Mouse (Mus musculus) T-helper 17 cell (primary cell): ENCODE results near the gene Spata21.

ENCODE experiments used
- in situ Hi-C, 2 experiments: fragments of 300-600 bp; cut with MboI, MseI; formaldehyde crosslinking; loops; 1 replicate in 1 of 2; 2 replicates in 1 of 2; pipeline ENCODE4 v1.15.1; 2025; ENCODE audit warnings: high pct_unique_total_duplicates in 2 of 2

Gene Spata21

DNA sequence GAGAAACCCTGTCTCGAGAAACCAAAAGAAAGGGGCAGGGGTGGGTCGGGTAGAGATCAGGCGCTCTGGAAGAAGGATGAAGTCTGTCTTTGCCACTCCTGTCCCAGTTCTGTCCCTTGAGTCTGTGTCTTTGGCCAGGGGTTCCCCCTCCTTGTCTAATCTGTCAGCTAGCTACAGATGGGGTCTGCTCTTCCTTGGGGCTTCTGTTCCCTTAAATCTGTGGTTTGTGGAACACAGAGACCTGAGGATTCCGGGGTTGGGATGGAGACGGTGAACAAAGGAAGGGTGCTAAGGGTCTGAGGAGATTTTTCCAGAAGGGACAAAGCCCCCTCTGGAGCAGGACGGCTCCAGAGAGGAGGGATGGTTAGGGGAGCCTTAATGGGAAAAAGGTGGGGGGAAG is at the start of gene Spata21:
Spata21 (plus strand) TSS at position 301 of the 400 bp plus-strand sequence.
- in situ Hi-C loops = no loop called here

DNA sequence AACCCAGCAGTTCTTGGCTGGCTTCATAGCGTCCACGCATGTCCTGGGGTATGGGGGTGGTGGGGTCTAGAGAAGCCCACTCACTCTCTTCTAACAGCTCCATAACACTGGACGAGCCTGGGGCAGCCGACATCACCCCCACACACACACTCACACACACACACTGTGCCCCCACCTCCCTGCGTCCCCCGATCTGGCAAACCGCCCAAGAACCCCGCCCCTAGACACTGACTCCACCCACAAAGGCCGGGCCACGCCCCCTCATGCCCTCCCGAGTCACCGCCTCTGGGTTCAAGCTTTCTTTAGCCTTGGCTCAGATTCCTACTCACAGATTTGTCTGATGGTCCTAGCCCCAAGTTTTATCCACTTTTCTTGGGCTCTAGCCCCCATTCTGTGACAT is 47.0 kb upstream of the Spata21 start:
- in situ Hi-C loops = no loop called here

DNA sequence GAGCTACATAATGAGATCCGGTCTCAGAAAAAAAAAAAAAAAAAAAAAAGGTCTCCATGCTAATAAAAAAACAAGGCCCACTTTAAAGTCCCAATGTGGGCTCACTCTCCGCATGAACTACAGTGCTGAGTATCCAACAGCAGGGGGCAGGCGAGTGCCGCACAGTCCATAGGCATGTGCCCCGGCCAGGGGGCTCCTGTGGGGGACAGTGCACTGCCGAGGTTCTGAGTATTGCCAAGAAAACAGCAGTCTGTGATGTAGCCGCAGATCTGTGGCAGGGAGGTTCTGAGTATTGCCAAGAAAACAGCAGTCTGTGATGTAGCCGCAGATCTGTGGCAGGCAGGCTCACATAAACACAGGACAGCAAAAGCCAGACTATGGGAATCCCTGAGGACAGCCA is 43.3 kb upstream of the Spata21 start:
- in situ Hi-C loops = no loop called here

DNA sequence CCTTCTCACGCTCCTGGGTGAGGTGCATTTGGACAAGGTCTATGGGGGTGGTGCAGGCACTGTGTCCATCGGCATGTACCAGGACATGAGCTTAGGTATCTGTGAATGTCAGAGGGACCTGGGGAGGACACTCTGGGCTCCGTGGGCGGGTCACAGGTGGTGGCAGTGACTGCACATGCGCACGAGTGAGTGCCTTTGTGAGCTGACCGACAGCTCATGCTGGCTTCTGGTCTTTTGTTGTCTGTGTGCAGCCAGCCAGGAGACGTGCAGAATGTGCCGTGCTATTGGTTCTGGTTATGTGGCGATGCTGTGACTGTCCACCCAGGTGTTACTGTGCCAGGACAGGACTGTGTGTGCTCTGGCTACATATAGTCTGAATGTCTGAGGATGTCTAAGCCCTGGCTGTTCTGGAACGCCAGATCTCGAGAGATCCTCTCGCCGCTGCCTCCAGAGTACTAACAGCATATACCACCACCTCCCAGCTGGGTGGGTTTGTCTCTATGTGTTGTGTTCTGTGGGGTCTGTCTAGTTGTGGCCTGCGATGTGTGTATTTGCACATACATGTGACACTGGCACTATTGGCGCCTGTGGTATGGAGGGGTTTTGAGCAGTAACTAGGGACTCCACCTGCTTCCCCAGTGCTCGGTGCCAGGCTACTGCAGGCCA is 39.2 kb upstream of the Spata21 start:
- in situ Hi-C loops = no loop called here

DNA sequence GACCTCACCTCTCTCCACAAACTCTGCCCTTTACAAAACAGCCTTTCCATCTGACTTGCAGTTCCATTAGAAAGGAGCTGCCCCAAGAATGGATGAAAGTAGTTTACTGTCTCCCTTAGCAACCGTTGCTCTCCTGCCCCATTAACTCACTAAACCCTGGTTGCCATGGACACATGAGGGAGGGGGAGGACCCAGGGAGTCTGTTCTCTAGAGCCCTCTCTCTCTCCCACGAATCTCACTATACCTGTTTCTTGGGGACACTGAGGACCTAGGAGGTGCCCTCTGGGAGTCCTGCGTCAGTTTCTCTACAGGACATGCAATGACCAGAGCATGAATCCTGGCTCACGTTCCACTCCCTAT is 38.7 kb upstream of the Spata21 start:
- in situ Hi-C loops = no loop called here

DNA sequence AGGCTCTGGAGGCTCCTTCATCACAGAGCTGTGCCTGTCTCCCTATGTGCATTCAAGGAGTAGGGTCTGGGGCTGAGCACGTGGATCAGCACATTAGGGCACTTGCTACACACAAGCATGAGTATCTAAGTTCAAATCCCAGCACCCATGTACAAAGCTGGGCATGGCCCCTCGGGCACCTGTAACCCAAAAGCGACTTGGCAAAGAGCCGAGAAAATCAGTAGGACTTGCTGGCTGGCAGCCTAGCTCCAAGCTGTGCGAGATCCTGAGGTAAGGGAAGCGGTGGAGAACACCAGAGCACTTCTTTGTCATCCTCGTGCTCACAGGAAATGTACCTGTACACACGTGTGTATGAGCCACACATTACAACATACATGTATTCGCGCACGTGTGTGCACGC is 35.7 kb upstream of the Spata21 start:
- in situ Hi-C loops = no loop called here

DNA sequence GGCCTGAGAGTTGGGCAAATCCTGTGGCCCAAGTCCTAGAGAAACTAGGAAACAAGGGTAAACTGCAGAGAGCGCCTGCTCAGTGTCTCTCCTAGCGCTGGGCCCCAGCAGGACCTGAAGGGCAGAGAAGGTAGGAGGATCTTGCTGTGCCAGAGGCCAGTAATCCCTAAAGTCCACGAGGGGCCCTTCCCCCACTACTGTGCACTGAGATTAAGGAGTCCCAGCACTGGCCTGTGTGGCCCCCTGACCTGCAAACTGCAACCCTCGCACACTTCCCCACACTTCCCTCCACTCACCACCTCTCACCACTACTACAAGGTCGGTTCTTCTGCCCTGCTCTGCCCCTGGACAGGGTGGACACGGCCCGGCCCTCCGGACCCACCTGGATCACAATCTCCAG is 35.0 kb upstream of the Spata21 start:
- in situ Hi-C loops = no loop called here

DNA sequence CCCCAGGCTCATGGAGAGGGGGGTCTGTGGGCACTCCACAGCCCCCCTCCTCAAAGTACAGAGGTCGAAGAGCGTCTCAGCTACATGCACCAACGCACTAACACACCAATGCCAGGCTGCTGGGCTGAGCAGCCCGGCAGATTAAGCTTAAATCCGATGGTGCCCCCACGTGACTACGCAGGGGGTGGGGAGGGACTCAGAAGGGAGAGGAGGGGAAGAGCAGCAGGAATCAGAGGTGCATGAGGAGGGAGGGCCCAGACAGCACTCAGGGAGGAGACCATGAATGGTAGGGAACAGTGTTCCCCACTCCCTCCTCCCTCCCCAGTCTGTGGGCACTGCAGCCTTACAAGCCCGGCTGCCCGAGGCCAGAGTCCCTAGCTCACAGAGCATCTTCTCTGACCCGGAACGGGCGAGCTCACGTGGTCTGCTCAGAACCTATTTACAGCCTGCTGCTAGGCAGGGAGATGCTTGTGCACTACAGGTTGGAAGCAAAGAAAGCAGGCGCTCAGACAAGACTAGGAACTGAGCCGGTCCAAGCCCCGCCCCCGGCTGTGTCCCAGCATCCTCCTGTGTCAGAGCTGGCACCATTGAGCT is 34.5 kb upstream of the Spata21 start:
- in situ Hi-C loops = no loop called here

DNA sequence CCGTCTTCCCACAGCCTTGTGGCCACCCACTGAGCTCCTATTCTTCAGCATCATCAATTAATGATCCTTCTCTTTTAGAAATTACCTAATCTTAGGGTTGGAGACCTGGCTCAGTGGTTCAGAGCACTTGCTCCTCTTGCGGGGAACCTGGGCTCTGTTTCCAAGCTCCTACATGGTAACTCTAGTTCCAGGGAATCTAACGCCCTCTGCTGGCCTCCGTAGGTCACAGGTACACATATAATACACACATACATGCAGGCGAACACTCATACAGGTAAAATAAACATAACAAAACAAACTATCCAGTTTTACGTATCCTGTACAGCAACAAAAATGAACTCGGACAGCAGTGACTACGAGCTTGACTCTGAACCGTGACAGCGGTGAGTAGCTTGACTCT is 31.2 kb upstream of the Spata21 start:
- in situ Hi-C loops = no loop called here

DNA sequence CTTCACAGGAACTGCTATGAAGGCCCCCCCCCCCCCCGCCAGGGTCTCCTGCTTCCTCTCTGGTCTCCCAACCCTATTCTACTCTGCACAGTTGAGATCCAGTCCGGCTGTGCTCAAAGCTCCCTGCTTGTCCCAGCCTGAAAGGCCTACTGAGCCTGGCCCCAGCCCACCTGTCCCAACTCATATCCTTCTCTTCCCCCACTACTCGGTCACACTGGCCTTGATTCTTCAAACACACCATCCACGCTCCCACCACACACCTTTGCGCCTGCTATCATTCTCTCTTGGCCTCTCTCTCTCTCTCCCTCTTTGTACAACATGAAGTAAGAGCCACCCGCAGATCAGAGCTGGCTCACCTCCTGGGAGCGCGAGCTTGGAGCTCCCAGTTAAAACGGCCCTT is 29.3 kb upstream of the Spata21 start:
- in situ Hi-C loops = no loop called here

DNA sequence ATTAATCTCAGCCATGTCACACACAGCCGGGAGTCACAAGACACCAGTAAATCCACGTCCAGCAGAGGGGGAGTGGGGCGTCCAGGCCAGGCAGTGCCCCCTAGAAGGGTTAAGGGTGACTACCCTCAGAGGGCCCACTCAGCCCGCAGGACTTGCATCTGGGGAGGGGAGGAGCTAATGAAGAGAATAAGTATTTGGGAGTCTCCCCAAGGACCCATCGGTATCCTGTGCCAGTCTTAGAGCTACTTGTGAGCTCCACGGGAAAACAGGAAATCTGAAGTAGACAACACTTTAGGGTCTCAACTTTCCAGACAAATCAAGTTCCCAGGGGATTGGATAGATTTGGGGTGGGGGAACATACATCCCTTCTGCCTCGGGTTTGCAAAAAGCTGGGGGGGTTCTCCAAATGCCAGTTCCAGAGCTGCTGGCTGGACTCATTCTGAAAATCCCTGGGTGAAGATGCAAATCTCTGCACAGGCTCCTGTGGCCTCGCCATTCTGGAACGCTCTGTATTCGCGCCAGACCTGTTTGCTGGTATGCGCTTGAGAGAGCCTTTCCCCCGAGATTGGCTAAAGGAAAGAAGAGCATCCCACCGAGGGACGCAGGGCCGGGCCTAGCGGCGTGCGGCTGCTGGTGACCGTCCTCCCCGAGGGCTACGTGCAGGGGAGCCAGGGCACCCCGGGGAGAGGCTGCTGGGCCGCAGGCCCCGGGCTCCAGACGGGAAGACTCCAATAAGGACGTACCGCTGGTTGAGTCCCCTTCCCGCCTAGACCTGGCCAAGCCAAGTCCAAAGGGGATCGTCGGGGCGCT is 28.3 kb upstream of the Spata21 start:
- in situ Hi-C loops = loop anchor here in 1 of 2 experiments (5.0 kb wide), 1 partner anchor 73 kb away; the partner anchor contains the start of gene Atp13a2

DNA sequence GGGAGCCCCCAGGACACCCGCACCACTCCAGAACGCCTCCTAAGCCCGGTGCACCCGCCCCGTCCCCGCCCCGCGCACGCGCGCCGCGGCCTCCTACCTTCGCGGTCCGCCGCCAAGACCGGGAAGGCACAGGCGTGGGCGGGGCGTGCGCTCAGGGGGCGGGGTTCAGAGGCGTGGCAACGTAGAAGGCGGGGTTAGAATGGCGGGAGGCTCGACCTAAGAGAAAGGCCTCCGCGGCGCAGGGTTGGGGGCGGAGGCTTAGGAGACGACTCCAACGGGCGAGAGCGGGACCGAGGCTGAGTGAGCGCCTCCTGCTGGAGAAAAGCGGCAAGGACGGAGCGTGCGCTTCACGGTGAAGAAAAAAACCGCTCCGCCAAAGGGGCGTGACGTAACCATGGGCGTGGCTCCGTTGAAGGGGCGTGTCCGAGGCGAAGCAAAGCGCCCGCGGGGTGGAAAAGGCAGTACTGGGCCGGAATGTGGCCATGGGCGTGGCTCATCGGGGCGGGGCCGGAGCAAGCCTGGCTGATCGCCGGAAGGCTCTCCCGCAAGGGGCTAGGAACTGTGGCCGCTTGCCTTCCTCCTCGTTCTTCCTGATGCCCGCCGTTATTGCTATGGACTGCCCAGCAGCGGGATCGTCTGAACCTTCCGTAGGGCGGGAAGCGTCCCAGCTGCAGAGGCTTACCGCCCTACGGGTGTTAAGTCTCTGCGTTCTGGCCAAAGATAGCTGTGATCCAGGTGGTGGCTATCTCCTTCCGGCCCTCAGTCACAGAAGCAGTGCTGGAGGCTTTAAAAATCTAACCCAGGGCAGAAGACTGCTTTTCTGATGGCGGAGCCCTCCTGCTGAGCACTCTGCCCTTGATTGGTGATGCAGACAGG is 27.5 kb upstream of the Spata21 start, which contains the start of gene Crocc:
Crocc (minus strand) TSS at position 125 of the 876 bp plus-strand sequence.
- in situ Hi-C loops = loop anchor here in 1 of 2 experiments (5.0 kb wide), 1 partner anchor 73 kb away; the partner anchor contains the start of gene Atp13a2

DNA sequence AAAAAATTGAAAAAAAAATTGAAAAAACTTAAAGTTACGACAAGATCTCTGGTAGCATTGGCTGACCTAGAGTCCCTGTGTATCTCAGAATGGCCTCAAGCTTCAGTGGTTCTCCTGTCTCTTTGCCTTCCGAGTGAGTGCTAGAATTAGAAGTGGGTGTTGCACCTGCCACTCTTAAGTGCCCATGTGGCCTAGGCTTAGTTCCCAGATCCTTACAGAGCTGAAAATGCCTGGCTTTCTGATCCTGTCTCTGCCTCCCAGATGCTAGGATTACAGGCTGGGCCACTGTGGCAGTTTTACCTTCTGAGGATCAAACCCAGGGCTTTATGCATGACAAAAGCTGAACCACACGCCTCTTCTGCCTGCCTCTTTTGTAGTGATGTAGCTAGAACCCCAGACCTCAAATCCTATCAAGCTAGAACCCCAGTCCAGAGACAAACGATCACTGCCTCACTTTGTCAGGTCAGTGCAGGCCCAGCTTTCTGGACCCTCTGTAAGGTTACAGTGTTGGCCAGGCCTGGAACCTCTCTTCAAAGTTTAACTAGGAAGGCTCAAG is 24.0 kb upstream of the Spata21 start:
- in situ Hi-C loops = loop anchor here in 1 of 2 experiments (5.0 kb wide), 1 partner anchor 77 kb away; the partner anchor contains the start of gene Atp13a2

DNA sequence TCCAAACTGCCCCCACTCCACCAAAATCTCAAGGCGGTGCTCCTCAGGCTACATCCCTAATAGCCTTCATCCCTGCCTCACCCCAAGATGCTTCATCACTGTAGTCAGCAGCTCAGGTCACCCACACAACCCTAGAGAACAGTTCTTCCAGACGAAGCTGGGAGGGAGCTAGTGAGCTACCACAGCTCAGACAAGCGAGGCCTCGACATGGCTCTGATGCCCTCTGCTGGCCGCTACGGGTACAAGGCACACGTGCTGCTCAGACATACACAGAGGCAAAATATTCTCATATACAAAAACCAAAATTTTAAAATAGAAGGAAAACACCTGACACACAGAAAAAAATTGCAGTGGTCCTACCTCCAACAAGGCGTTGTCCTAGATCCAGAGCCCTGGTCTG is 23.0 kb upstream of the Spata21 start:
- in situ Hi-C loops = no loop called here

DNA sequence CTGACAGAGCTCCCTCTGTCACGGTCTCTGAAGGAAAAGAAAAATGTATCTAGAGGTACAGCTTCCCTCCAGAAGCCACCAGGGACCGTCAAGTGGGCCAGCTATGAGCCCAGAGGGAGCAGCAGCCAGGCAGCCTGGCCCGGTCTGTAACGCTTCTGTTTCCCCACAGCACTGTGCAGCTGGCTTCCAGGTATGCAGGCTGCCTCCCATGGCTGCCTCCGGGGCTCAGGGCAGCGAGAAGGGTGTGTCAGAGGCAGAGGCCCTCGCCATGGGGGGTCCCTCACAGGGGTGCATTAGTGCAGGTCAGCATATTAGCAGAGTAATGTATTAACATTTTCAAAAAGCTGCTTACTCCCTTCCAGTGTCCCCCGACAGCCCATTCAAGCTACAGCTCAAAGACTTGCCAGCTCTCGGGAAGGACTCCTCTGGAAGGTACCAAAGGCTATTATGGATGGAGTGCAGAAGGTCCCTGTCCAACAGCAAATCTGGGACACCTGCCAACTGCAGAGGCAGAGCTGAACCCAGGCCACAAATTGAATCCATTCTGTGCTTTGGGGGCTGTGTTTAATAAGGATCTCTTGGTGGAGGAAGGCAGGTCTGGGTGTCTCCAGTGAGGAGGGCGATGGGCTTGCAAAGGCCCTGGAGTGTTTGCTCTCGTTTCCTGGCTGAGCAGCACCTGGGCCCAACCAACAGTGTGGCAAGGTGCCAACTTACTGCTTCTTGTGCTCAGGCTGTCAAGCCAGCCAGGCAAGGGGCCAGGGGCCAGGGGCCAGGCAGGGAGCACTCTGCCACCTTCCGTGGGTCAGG is 21.2 kb upstream of the Spata21 start:
- in situ Hi-C loops = no loop called here

DNA sequence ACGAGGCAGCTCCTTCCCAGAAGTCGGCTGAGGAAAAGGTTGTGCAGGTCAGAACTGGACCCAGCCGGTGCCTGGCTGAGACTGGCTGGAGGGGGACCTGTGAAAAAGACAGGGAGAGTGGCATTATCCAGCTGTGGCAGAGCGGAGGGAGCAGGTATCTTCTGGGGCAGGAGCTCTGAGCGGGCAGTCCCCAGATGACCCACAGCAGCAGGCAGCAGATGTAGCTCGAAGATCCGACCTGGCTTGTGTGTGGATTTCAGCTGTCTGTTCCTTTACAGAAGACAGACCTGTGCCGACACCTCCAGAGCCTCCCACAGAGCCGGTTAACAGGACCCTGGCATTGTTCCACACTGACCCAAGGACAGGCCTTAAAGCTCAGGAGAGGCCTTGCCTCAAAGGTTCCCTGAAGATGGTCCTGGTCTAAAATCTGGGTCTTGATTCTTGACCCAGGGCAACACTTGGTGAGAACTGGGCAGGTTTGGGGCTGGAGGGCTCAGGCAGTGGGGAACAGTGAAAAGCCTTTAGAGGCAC is 20.6 kb upstream of the Spata21 start:
- in situ Hi-C loops = no loop called here

DNA sequence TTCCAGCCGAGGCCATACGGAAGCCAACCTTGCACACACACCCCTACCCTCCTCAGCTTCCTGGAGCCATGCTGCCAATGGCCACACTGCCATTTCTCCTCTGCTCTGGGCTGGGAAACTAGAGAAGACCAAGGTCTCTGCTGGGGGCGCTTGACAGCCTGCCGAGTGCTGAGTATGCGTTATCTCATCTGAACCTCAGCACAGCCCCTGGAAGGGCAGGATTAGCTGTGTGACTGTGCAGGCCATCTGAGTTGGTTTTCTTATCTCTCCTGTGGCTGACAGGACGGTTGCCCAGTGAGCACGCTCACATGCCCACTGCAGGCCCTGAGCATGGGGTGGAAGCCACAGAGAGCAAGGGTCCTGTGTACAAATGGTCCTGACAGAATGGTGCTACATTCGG is 19.5 kb upstream of the Spata21 start:
- in situ Hi-C loops = no loop called here

DNA sequence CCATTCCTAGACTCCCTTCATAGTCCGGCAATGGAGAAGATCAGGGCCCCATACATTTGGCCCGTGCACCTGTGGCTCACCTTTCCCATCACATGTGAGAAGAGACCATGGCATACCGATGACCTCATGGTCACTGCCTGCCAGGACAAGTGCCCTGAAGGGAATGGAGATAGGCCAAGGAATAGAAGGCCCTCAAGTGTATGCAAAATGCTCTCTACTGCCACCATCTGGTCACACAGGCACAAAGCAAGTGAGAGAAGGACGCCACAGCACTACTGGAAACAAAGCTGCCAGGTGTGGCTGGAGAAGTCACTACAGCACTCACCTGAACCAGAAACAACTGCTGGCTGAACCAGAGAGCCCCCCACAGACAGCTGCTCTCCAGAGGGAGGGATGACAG is 18.4 kb upstream of the Spata21 start:
- in situ Hi-C loops = no loop called here

DNA sequence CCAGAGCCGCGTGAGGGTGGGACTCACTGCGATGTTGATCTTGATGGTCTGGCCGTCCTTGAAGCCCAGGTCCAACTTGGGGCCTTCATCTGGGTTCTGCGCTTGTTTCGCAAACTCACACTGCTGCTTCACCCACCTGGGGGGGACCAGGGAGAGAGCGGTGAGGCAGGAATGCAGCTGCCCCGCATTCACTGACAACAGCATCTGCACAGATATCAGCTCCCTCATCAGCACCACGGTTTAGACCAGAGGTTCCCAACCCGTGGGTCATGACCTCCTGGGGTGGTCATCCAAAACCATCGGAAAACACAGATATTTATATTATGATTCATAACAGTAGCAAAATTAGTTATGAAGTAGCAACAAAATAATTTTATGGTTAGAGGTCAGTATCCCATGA is 15.6 kb upstream of the Spata21 start:
- in situ Hi-C loops = no loop called here

DNA sequence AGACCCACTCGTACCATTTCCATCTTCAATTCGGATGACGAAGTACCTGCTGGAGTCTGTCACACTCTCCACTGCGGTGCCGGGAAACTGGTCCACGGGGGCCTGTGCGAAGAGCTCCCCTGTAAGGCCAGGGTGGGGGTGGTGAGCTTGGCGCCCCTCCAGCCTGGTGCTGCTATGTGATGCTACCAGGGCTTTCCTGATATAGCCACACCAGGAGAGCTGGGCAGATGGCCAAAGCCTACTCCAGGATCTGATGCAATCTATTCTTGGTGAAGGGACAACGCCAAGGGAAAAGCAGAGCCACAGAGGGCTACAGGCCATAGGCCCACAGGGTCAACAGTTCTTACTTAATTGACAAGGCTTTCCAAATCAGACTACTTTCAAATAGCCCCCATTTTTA is 14.5 kb upstream of the Spata21 start:
- in situ Hi-C loops = no loop called here
